Mouse (Mus musculus) erythroblast, adult 5-6 weeks (primary cell): Measurements from ENCODE around the gene Dus2. TPM values are rescaled to one million over a fixed set of nuclear protein-coding genes. Genes with fewer than 3 reads are reported as not detected.

Experiments used
- ATAC-seq: replicated peaks from 2 replicates; pipeline ENCODE4 v1.8.0; 2016; ENCODE audit warnings: moderate number of reproducible peaks, mild to moderate bottlenecking, moderate TSS enrichment, inconsistent platforms; ENCODE audit not compliant: poor library complexity, low FRiP score, severe bottlenecking
- total RNA-seq, 2 experiments: library from RNA; stranded (forward) in 1 of 2; stranded (reverse) in 1 of 2; fragments of 150-400 nt in 1 of 2; fragments of 200-764, 138-1000 nt in 1 of 2; gene quantifications; 2 replicates each; pipeline versions ENCODE4 v1.2.3 to v1.2.4; 2015 to 2017; ENCODE audit warnings: low replicate concordance in 2 of 2

Gene Dus2
- total RNA-seq, 2 experiments from 2014 or later = 3.7 to 8.9 TPM

- ATAC-seq = no peak
Observed at GRCm38 (mm10) chr8:106066721-106067120, 75.6 kb downstream of the Dus2 start.

DNA sequence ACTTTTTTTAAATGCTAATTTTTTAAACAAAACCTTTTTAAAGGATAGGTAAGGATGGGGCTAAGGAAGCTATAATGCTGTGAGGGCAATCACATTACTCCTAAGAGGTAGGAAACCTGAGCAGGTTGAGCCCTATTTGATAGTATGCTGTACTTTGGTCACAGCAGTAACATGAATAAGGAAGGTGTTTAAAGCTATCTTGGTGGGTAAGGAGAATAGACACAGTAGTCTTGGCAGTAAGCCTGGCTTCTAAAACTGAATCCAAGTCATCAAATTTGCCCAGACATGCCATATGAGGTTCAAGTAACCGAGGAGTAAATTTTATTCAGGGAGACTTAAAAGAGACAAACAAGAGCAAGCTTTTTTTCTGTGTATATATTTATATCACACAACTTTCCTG lies 78.4 kb downstream of the Dus2 start:
- no peak for ATAC-seq

- ATAC-seq = no peak
Observed at GRCm38 (mm10) chr8:106072113-106072512, 81.0 kb downstream of the Dus2 start.

DNA sequence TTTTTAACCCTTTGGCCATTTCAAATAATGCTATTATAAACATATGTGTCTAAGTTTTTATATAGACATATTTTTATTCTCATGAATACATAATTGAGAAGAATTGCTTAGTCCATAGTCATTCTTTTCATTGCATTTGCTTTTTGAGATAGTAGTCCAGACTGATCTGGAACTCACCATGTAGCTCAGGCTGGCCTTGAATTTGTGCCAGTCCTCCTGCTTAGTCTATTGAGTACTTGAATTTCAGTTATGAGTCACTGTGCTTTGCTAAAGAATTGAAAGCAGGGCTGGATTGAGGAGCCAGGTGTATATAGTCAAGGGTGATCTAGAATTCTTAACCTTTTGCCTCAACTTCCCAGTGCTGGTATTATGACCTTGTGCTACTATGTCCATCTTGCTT lies 83.1 kb downstream of the Dus2 start:
- ATAC-seq = no peak

DNA sequence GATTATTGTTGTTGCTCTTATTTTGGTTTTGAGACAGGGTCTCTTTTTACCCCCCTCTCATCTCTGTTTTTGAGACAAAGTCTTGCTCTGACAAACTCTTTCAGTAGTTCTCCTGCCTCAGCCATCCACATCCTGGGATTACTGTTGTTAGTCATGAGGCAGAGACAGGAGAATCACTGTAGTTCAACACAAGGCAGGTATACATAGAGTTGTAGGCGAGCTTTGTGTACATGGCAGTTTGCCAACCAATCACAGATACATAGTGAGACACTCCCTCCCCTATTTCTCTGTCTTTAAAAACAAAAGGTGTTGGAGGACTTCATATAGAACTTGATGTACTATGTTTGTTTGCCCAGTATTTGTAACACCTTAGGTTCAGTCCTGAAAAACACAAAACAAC lies 83.5 kb downstream of the Dus2 start:
- ATAC-seq = no peak

- ATAC-seq = no peak
Observed at GRCm38 (mm10) chr8:106075161-106075862, 84.2 kb downstream of the Dus2 start.

DNA sequence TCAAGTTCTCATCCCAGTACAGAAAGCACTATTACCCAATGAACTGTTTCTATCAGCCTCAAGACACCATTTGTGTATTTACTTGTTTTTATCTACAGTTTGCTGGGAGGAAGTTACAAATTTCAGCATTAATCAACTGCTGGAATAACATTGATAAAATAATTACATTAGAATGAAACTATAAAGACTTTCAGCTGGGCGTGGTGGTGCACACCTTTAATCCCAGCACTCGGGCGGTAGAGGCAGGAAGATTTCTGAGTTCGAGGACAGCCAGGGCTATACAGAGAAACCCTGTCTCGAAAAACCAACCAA lies 84.7 kb downstream of the Dus2 start:
- ATAC-seq = no peak

DNA sequence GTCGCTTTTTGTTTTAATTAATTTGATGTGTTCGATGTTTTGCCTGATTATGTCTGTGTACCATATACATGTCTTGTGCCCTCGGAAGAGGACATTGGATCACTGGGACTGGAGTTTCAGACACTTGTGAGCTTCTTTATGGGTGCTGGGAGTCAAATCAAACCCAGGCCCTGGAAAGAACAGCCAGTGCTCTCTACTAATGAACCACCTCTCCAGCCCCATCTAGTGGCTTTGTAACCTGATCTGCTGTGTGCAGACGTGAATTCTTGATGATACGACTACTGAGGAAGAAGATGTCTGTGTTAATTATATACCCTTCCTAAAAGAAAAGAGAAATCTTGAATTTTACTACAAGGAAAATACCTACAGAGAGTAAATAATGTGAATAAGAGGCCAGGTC lies 85.5 kb downstream of the Dus2 start:
- no peak for ATAC-seq

- peak; percentile 41; the same call in 1 of the 2 replicates for ATAC-seq
Observed at GRCm38 (mm10) chr8:106077452-106078067, 86.4 kb downstream of the Dus2 start.

GRCm38 (mm10) chr8:106102321-106102720 lies 111.2 kb downstream of the Dus2 start:
- no peak for ATAC-seq

Other genes starting within 250 kb of the Dus2 start
- 0.21 and 0.38 TPM in 2 replicates for gene Gfod2, start 232.7 kb upstream of the Dus2 start, total RNA-seq (2015; ENCODE audit: low replicate concordance)
- 0.51 TPM in 1 of 2 replicates, not detected in the other for gene Gfod2, start 232.7 kb upstream of the Dus2 start, total RNA-seq (2017; ENCODE audit: low replicate concordance)
- gene Ranbp10, start 164.0 kb upstream of the Dus2 start, total RNA-seq (2015; ENCODE audit: low replicate concordance) = 514 and 565 TPM in 2 replicates
- gene Ranbp10, start 164.0 kb upstream of the Dus2 start, total RNA-seq (2017; ENCODE audit: low replicate concordance) = 620 and 633 TPM in 2 replicates
- gene Tsnaxip1, start 163.6 kb upstream of the Dus2 start, total RNA-seq (2015; ENCODE audit: low replicate concordance) = 1.0 and 1.2 TPM in 2 replicates
- gene Tsnaxip1, start 163.6 kb upstream of the Dus2 start, total RNA-seq (2017; ENCODE audit: low replicate concordance) = 2.5 and 3.2 TPM in 2 replicates
- gene Cenpt, start 138.1 kb upstream of the Dus2 start, total RNA-seq (2015; ENCODE audit: low replicate concordance) = 13.1 and 15.9 TPM in 2 replicates
- 9.6 and 11.3 TPM in 2 replicates for gene Cenpt, start 138.1 kb upstream of the Dus2 start, total RNA-seq (2017; ENCODE audit: low replicate concordance)
- gene Thap11, start 136.2 kb upstream of the Dus2 start, total RNA-seq (2015; ENCODE audit: low replicate concordance) = 6.3 and 16.3 TPM in 2 replicates
- gene Thap11, start 136.2 kb upstream of the Dus2 start, total RNA-seq (2017; ENCODE audit: low replicate concordance) = 7.1 and 8.3 TPM in 2 replicates
- 48.1 and 55.3 TPM in 2 replicates for gene Nutf2, start 130.8 kb upstream of the Dus2 start, total RNA-seq (2015; ENCODE audit: low replicate concordance)
- 5.7 and 8.9 TPM in 2 replicates for gene Nutf2, start 130.8 kb upstream of the Dus2 start, total RNA-seq (2017; ENCODE audit: low replicate concordance)
- 4.0 and 9.2 TPM in 2 replicates for gene Edc4, start 110.5 kb upstream of the Dus2 start, total RNA-seq (2015; ENCODE audit: low replicate concordance)
- gene Edc4, start 110.5 kb upstream of the Dus2 start, total RNA-seq (2017; ENCODE audit: low replicate concordance) = 12.4 and 17.6 TPM in 2 replicates
- gene Nrn1l, start 97.8 kb upstream of the Dus2 start, total RNA-seq (2015; ENCODE audit: low replicate concordance) = not detected in 2 replicates
- not detected in 2 replicates for gene Nrn1l, start 97.8 kb upstream of the Dus2 start, total RNA-seq (2017; ENCODE audit: low replicate concordance)
- 6.3 TPM in 2 replicates for gene Pskh1, start 90.9 kb upstream of the Dus2 start, total RNA-seq (2015; ENCODE audit: low replicate concordance)
- 6.1 and 6.7 TPM in 2 replicates for gene Pskh1, start 90.9 kb upstream of the Dus2 start, total RNA-seq (2017; ENCODE audit: low replicate concordance)
- not detected in 2 replicates for gene Ctrl, start 57.5 kb upstream of the Dus2 start, total RNA-seq (2015; ENCODE audit: low replicate concordance)
- not detected in 2 replicates for gene Ctrl, start 57.5 kb upstream of the Dus2 start, total RNA-seq (2017; ENCODE audit: low replicate concordance)
- 22.9 and 51.4 TPM in 2 replicates for gene Psmb10, start 52.9 kb upstream of the Dus2 start, total RNA-seq (2015; ENCODE audit: low replicate concordance)
- 7.2 and 13.2 TPM in 2 replicates for gene Psmb10, start 52.9 kb upstream of the Dus2 start, total RNA-seq (2017; ENCODE audit: low replicate concordance)
- 1.3 TPM in 1 of 2 replicates, not detected in the other for gene Lcat, start 48.0 kb upstream of the Dus2 start, total RNA-seq (2015; ENCODE audit: low replicate concordance)
- not detected in 2 replicates for gene Lcat, start 48.0 kb upstream of the Dus2 start, total RNA-seq (2017; ENCODE audit: low replicate concordance)
- 4.0 and 7.9 TPM in 2 replicates for gene Slc12a4, start 25.2 kb upstream of the Dus2 start, total RNA-seq (2015; ENCODE audit: low replicate concordance)
- gene Slc12a4, start 25.2 kb upstream of the Dus2 start, total RNA-seq (2017; ENCODE audit: low replicate concordance) = 0.68 and 1.4 TPM in 2 replicates
- gene Dpep3, start 11.9 kb upstream of the Dus2 start, total RNA-seq (2015; ENCODE audit: low replicate concordance) = not detected in 2 replicates
- not detected in 2 replicates for gene Dpep3, start 11.9 kb upstream of the Dus2 start, total RNA-seq (2017; ENCODE audit: low replicate concordance)
- gene Dpep2nb, start 14.6 kb downstream of the Dus2 start, total RNA-seq (2015; ENCODE audit: low replicate concordance) = not detected in 2 replicates
- not detected in 2 replicates for gene Dpep2nb, start 14.6 kb downstream of the Dus2 start, total RNA-seq (2017; ENCODE audit: low replicate concordance)
- 0.77 and 1.3 TPM in 2 replicates for gene Ddx28, start 20.5 kb downstream of the Dus2 start, total RNA-seq (2015; ENCODE audit: low replicate concordance)
- gene Ddx28, start 20.5 kb downstream of the Dus2 start, total RNA-seq (2017; ENCODE audit: low replicate concordance) = 1.9 and 6.6 TPM in 2 replicates
- 52.2 and 56.7 TPM in 2 replicates for gene Nfatc3, start 67.5 kb downstream of the Dus2 start, total RNA-seq (2015; ENCODE audit: low replicate concordance)
- gene Nfatc3, start 67.5 kb downstream of the Dus2 start, total RNA-seq (2017; ENCODE audit: low replicate concordance) = 24.5 and 32.7 TPM in 2 replicates
- gene Esrp2, start 145.6 kb downstream of the Dus2 start, total RNA-seq (2015; ENCODE audit: low replicate concordance) = not detected in 2 replicates
- gene Esrp2, start 145.6 kb downstream of the Dus2 start, total RNA-seq (2017; ENCODE audit: low replicate concordance) = not detected in 2 replicates
- 5.2 and 6.3 TPM in 2 replicates for gene Pla2g15, start 159.1 kb downstream of the Dus2 start, total RNA-seq (2015; ENCODE audit: low replicate concordance)
- gene Pla2g15, start 159.1 kb downstream of the Dus2 start, total RNA-seq (2017; ENCODE audit: low replicate concordance) = 3.1 and 5.4 TPM in 2 replicates
- 2.5 and 3.8 TPM in 2 replicates for gene Slc7a6, start 177.5 kb downstream of the Dus2 start, total RNA-seq (2015; ENCODE audit: low replicate concordance)
- gene Slc7a6, start 177.5 kb downstream of the Dus2 start, total RNA-seq (2017; ENCODE audit: low replicate concordance) = 2.2 and 2.5 TPM in 2 replicates
- 3.3 and 23.6 TPM in 2 replicates for gene Slc7a6os, start 219.6 kb downstream of the Dus2 start, total RNA-seq (2015; ENCODE audit: low replicate concordance)
- 14.6 and 19.7 TPM in 2 replicates for gene Slc7a6os, start 219.6 kb downstream of the Dus2 start, total RNA-seq (2017; ENCODE audit: low replicate concordance)
- gene Prmt7, start 219.6 kb downstream of the Dus2 start, total RNA-seq (2015; ENCODE audit: low replicate concordance) = 0.77 and 3.1 TPM in 2 replicates
- gene Prmt7, start 219.6 kb downstream of the Dus2 start, total RNA-seq (2017; ENCODE audit: low replicate concordance) = 3.2 and 7.5 TPM in 2 replicates